Mouse (Mus musculus) limb, embryonic 11.5 days (tissue): ENCODE results near the gene Set. TPM values are rescaled to one million over a fixed set of nuclear protein-coding genes. Genes with fewer than 3 reads are reported as not detected.
"Not testable (repeated sequence)": the region's sequence is repeated elsewhere in the genome, so short reads cannot be mapped to it uniquely, and the experiment has no call there.

Source experiments
- ATAC-seq: fragments of 200-750 bp; cut with Nextera tagmentation; 2 replicates; pipeline ENCODE4 v1.8.0; 2017; ENCODE audit warnings: low read depth; ENCODE audit not compliant: insufficient number of reproducible peaks, low FRiP score, low TSS enrichment
- DNase-seq: peaks from one replicate; pipeline ENCODE4 v3.0.0-alpha.2; 2015; ENCODE audit warnings: low spot score
- H3K27ac ChIP-seq: fragments of 300-500 bp; sonication (generic); replicated peaks from 2 replicates; pipeline ENCODE4 v1.5.1; 2014; ENCODE audit warnings: low read depth, mild to moderate bottlenecking, low read length
- H3K27me3 ChIP-seq: fragments of 300-500 bp; sonication (generic); 2 replicates; pipeline ENCODE4 v1.6.1; 2014; ENCODE audit warnings: mild to moderate bottlenecking, low read length, mixed read lengths; ENCODE audit not compliant: control insufficient read depth, insufficient read depth
- H3K36me3 ChIP-seq: fragments of 300-500 bp; sonication (generic); 2 replicates; pipeline ENCODE4 v1.6.1; 2014; ENCODE audit warnings: mild to moderate bottlenecking, low read length, moderate library complexity, mixed read lengths; ENCODE audit not compliant: control insufficient read depth, insufficient read depth
- H3K4me1 ChIP-seq: fragments of 300-500 bp; sonication (generic); 2 replicates; pipeline ENCODE4 v1.6.1; 2014; ENCODE audit warnings: low read length, mixed read lengths; ENCODE audit not compliant: control insufficient read depth, insufficient read depth
- H3K4me2 ChIP-seq: fragments of 300-500 bp; sonication (generic); 2 replicates; pipeline ENCODE4 v1.6.1; 2014; ENCODE audit warnings: low read depth, mild to moderate bottlenecking, moderate library complexity; ENCODE audit not compliant: severe bottlenecking
- H3K4me3 ChIP-seq: fragments of 300-500 bp; sonication (generic); 2 replicates; pipeline ENCODE4 v1.5.1; 2014; ENCODE audit warnings: low read depth, low read length
- H3K9ac ChIP-seq: fragments of 300-500 bp; sonication (generic); 2 replicates; pipeline ENCODE4 v1.6.1; 2014; ENCODE audit warnings: mild to moderate bottlenecking, low read length
- H3K9me3 ChIP-seq: fragments of 300-500 bp; sonication (generic); 2 replicates; pipeline ENCODE4 v1.6.1; 2016; ENCODE audit warnings: low read length; ENCODE audit not compliant: control insufficient read depth
- WGBS: fragments of 180-500 bp; shearing (Covaris S2); extraction: QIAGEN DNeasy Blood & Tissue Kit; methylation state at CpG from one replicate; pipeline ENCODE4 v1.1.7; 2014; 5-methylcytosine and 5-hydroxymethylcytosine counted together
- polyA plus RNA-seq: library from polyadenylated mRNA; unstranded; fragments of >200 nt; fragmentation: Nextera tagmentation; extraction: Ambion mirVana; gene quantifications from 2 replicates; pipeline ENCODE4 v1.2.1, GENCODE M21; 2014

Gene Set
- polyA plus RNA-seq, 1 experiment from 2014 or later, result 780 TPM

DNA sequence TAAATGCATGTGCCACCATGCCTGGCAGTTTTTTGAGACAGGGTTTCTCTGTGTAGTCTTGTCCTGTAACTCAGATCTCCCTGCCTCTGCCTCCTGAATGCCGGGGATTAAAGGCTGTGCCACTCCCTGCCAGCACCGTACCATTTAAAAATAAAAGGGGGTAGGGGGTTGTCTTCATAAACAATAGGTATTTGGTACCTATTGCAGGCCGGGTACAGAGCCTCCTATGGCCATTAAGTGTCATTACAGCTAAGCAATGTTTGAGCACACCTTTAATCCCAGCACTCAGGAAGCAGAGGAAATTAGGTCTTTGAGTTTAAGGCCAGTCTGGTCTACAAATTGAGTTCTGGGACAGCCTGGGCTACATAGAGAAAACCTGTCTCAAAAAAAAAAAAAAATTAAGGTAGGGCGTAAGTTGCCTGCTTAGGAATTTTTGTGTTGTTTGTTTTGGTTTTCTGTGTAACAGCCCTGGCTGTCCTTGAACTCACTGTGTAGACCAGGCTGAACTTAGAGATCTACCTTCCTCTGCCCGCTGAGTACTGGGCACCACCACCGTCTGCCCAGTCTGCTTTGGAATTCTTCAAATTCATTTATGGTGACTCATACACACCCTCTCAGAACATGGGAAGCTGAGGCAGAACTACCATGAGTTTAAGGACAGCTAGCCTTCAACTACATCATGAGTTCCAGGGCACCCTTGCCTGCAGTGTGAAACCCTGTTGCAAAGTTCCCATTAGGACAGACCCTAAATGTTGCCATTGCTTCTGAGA is 5.0 kb upstream of the Set start:
- no peak overlapping the region for H3K9ac ChIP-seq
- WGBS, result 51% methylated on average over 6 of the region's 6 CpGs
- H3K4me2 ChIP-seq, result no peak overlapping the region
- ATAC-seq (no peak), DNase-seq (no peak)
- H3K27ac ChIP-seq, result no peak overlapping the region
- H3K9me3 ChIP-seq, result no peaks in the 10 kb centered on the region
- no peak overlapping the region for H3K4me3 ChIP-seq
- H3K4me1 ChIP-seq, result no peaks in the 10 kb centered on the region
- H3K36me3 ChIP-seq, result no peaks in the 10 kb centered on the region
- H3K27me3 ChIP-seq, result no peaks in the 10 kb centered on the region

DNA sequence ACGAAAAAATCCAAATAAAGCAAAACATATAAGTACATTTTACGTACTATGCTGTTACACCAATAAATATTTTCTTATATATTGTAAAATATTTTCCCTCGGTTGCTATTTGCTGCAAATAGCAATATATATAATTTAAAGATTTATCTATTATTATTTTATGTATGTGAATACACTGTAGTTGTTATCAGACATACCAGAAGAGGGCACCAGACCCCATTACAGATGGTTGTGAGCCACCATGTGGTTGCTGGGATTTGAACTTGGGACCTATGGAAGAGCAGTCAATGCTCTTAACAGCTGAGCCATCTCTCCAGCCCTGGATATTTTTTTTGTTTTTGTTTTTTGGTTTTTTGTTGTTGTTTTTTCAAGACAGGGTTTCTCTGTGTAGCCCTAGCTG is 1.9 kb upstream of the Set start:
- ATAC-seq, DNase-seq, H3K27ac ChIP-seq, H3K4me1 ChIP-seq, H3K9me3 ChIP-seq, H3K9ac ChIP-seq, H3K4me2 ChIP-seq, H3K4me3 ChIP-seq, H3K27me3 ChIP-seq, H3K36me3 ChIP-seq: not testable (repeated sequence)
- WGBS, result 95% methylated on average over 3 of the region's 3 CpGs

DNA sequence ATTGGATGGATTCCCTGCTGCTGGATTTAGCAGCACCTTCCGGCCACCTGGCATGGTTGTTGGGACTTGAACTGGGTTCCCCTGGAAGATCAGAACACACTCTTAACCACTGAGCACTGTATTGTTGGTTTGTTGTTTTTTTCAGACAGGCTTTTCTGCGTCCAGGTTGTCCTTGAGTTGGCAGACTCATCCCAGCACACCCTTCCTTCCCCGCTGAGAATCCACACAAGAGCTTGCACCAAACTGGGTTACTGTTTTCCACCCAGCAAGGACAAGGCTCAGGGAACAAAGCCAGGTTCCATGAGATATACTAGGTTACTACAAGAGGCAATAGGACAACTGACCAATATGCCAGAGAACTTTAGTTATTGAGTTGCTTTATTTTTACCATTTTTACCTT is 442 bp upstream of the Set start:
- no peaks in the 10 kb centered on the region for H3K27me3 ChIP-seq

DNA sequence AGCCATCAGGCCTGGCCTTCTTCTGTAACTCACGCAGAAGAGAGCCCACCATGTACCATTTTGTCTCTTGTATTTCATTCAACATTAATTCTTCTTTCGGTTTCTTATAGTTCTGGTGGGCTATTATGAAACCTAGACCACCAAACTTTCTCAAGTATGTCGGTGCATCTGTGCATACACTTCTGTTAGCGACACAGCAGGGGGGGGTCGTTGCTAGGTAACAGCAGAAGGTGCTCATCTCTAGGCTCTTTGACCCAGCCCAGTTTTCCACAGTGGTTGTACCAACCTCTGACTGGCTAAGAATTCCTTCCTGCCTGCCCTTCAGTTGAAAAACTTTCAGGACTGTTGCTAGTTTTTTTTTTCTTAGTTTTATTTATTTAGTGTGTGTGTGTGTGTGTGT is 1.2 kb downstream of the Set start:
- Histone ChIP-seq H3K9ac (no peak overlapping the region), H3K27me3 (no peaks in the 10 kb centered on the region), H3K4me1 (peaks cover 8% of the 10 kb centered on the region; the same call in 1 of the 2 replicates), H3K9me3 (no peaks in the 10 kb centered on the region), H3K27ac (no peak overlapping the region), H3K4me3 (no peak overlapping the region), H3K4me2 (no peak overlapping the region), H3K36me3 (no peaks in the 10 kb centered on the region)
- 59% methylated on average over 5 of the region's 5 CpGs for WGBS
- DNase-seq (no peak), ATAC-seq (no peak)

More for the DNA sequence above, 442 bp upstream of the Set start:
- Histone ChIP-seq H3K4me2 (no peak overlapping the region), H3K27ac (no peak overlapping the region), H3K36me3 (no peaks in the 10 kb centered on the region), H3K9me3 (no peaks in the 10 kb centered on the region), H3K9ac (no peak overlapping the region), H3K4me1 (peaks cover 5% of the 10 kb centered on the region; the same call in 1 of the 2 replicates), H3K4me3 (no peak overlapping the region)
- no peak for DNase-seq
- no peak for ATAC-seq
- 87% methylated on average over 3 of the region's 3 CpGs for WGBS

DNA sequence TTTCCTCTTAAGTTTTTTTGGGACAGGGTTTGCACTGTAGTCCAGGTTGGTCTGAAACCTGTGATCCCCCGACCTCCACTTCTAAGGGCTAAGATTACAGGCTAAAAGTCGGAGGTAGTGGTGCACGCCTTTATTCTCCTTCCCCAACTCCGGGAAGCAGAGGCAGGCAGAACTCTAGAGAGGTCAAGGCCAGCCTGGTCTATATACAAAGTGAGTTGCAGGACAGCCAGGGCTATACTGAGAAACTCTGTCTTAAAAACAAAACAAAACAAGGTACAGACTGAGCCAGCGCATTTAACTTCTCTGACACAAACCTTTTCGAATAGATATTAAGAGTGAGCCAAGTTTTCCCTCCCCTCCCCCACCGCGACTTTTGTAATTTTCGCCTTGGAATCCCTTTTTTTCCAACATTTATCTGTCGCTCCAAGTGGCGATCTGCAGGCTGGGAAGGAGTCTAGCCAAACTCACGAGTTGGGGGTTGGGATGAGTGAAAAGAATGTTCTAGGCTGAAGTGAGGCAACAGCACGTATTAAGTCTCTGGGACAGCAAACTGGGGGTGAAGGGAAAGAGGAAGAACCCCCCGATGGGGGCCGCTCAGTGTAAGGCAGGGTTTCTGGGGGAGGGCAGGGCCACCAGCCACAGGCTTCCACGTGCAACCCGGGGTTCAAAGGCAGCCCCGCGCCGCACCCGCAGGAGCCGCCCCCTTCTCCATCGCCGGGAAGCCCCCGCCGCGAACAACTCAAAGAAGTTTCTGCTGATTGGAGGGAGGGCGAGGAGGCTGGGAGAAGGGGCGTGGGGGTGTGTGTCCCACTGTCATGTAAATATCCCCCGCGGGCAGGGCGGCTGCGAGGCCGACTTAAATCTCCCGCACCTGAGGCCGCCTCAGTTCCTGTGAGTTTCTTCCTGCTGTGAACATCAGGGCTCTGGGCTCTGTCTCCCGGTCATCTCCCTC is 4.3 kb downstream of the Set start:
- ATAC-seq (peak; percentile 7; the same call in 1 of the 2 replicates), DNase-seq (peak; percentile 87)
- Histone ChIP-seq H3K4me1 (peaks cover 22% of the 10 kb centered on the region), H3K27me3 (no peaks in the 10 kb centered on the region), H3K4me2 (peak overlapping the region; percentile 65), H3K27ac (peak overlapping the region; percentile 86), H3K36me3 (no peaks in the 10 kb centered on the region), H3K9me3 (no peaks in the 10 kb centered on the region), H3K4me3 (peak overlapping the region; percentile 60), H3K9ac (peak overlapping the region; percentile 77)
- WGBS, result 8% methylated on average over 37 of the region's 37 CpGs

DNA sequence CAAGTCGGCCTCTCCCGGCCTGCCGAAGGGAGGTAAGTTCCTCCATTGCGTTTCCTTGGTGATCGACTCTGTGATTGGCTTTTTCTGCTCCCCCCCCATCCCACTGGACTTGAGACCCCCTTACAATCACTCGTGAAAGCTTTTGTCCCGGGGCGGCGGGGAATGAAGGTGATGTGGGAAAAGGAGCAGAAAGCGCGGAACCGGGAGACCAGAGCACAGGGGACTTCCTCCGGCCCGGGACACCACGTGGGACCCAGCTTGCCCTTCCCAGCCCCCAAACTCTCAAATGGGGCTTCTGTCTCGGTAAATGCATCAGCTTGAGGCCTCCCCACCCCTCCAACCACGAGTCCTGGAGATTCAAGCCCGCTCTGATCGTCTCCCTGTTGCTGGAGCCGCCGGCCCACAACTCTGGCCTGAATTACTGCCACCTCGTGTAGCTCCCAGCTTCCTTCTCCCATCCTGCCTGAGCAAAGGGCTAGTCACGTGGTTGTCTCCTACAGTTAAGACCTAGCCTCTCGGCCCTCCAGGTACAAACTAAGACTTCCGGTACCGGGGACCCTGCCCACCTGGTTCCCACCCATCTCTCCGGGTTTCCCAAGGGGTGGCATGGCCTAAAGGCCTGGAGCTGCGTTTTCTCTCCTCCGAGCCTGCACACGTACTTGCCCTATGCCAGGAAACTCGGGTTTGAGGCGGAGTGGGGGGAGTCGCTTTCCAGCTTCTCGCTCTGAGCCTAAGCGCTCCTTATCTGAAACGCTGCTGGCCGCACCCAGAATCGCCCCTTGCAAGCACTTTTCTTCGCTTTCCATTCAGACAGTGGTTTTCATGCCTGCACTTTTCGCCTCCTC is 5.3 kb downstream of the Set start:
- Histone ChIP-seq H3K4me1 (peaks cover 22% of the 10 kb centered on the region), H3K36me3 (no peaks in the 10 kb centered on the region), H3K9ac (peak overlapping the region; percentile 77), H3K4me3 (peak overlapping the region; percentile 60), H3K9me3 (no peaks in the 10 kb centered on the region), H3K4me2 (peak overlapping the region; percentile 65), H3K27me3 (no peaks in the 10 kb centered on the region), H3K27ac (peak overlapping the region; percentile 86)
- DNase-seq, result peak; percentile 80
- ATAC-seq, result no peak
- under 1% methylated on average over 40 of the region's 40 CpGs for WGBS

DNA sequence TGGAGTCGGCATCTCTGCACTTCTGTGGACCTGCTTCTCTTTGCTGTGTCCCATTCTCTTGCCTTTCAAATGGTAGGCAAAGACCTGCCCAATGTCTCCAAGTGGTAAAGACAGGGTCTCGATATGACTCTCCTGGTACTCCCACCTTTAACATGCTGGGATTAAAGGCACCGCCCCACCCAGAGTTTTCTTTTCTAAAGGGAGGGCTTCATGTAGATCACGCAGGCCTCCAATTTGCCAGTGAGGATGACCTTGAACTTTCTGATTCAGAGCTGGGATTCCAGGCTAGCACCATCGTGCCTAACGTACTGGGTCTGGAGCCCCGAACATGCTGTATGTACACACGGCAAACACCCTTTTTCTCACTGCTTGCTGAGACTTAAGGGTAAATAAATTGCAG is 6.1 kb downstream of the Set start:
- ATAC-seq, result no peak
- WGBS, result 8% methylated on average over 8 of the region's 8 CpGs
- Histone ChIP-seq H3K9ac (peak overlapping the region; percentile 77), H3K27ac (no peak overlapping the region; the same call in 1 of the 2 replicates), H3K4me1 (peaks cover 22% of the 10 kb centered on the region), H3K4me3 (peak overlapping the region; percentile 60), H3K4me2 (peak overlapping the region; percentile 65), H3K9me3 (no peaks in the 10 kb centered on the region), H3K36me3 (peaks cover under 1% of the 10 kb centered on the region; the same call in 1 of the 2 replicates), H3K27me3 (no peaks in the 10 kb centered on the region)
- DNase-seq, result no peak

DNA sequence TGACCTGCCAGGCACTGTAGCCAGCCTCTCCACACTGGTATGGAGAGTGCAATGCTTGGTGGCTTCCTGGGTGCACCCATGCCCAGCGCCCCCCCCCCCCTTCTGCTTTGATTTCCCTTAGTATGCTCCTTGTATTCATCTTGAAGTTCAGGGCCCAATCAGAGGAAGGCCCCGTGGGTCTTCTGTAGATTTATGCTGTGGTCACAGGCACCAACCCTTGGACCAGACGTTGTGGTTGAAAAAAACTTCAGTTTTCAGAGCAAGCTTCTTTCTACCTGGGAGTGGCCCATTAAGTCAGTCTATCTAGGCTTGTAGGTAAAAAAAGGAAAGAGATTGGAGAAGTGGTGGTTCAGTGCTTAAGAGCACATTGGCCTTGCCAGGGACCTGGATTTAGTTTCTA is 6.6 kb downstream of the Set start:
- peak overlapping the region; percentile 65 for H3K4me2 ChIP-seq
- peaks cover 22% of the 10 kb centered on the region for H3K4me1 ChIP-seq
- H3K36me3 ChIP-seq, result peaks cover 2% of the 10 kb centered on the region; the same call in 1 of the 2 replicates
- no peaks in the 10 kb centered on the region for H3K27me3 ChIP-seq
- H3K9me3 ChIP-seq, result no peaks in the 10 kb centered on the region
- 10% methylated on average over 3 of the region's 3 CpGs for WGBS
- no peak for DNase-seq
- no peak for ATAC-seq
- H3K27ac ChIP-seq, result no peak overlapping the region
- peak overlapping the region; percentile 60 for H3K4me3 ChIP-seq
- H3K9ac ChIP-seq, result peak overlapping the region; percentile 77; the same call in 1 of the 2 replicates
